Mouse (Mus musculus) kidney, adult 8-10 months (tissue): ENCODE results near the gene Gnptg.
"Not testable (repeated sequence)": the region's sequence is repeated elsewhere in the genome, so short reads cannot be mapped to it uniquely, and the experiment has no call there.

Source experiments
- DNase-seq, 2 experiments: peaks; one replicate each; pipeline ENCODE4 v3.0.0; 2022

The Gnptg gene

GRCm38 (mm10) chr17:25243131-25243780 lies 3.3 kb upstream of the Gnptg start:
- no peak for DNase-seq

GRCm38 (mm10) chr17:25235635-25236034 lies 4.3 kb downstream of the Gnptg start:
- DNase-seq, result no peak

DNA sequence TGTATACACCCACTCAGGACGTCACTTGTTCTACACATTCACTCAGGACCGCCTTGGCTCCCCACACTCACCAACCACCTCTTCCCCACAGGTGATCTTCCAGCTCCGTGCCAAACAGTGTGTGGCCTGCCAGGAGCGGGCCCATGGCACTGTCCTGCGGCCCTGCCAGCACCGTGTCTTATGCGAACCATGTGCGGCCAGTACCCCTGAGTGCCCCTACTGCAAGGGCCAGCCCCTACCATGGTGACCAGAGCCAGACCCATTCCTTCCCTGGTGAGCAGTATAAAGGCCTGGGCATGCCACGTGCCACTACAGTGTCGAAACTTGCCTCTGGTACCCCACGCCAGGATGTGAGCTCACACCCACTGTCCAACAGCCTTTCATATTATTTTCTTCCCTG lies 8.3 kb downstream of the Gnptg start:
- DNase-seq, result not testable (repeated sequence)

DNA sequence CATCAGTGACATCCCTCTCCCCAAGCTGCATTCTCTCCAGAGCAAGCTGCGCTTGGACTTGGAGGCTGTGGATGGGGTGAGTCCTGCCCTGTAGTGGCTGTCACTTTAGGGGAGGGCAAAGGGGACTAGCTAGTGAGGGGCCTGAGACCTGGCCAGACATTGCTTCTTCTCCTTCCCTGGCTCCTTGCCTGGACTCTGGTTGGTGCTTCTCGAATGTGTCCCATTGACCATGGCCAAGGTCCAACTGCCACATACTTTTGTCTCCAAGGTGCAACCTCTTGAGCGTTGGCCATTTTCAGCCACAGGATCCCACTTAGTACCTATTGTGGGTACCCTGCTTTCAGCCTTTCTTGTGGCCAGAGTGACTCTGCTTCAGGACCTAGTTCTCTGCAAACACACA lies 9.2 kb downstream of the Gnptg start:
- peak; percentile 67 to 81 for DNase-seq

GRCm38 (mm10) chr17:25230014-25230655 lies 9.8 kb downstream of the Gnptg start:
- DNase-seq, result peak; percentile 43 to 55

DNA sequence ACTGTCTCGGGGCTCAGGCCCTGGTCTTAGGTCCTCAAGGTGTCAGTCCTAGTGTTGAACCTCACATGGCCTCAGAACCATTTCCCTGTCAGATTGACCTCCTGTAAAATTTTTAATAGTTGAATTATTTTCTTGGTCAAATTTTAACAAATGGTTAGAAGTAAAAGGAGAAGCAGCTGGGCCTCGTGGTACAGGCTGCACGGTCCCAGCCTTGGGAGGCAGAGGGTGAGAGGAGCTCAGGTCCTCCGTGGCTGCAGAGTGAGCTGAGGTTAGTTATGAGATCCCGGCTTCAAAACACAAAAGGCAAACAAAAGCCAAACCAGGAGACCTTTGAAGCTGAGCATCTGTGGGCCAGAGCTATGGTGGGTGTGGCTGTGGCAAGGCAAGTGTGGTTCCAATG lies 11.9 kb downstream of the Gnptg start:
- DNase-seq, result peak; percentile 51 to 73

- DNase-seq, result no peak
Measured at GRCm38 (mm10) chr17:25225659-25226058, 14.3 kb downstream of the Gnptg start.

GRCm38 (mm10) chr17:25224586-25225222 lies 15.2 kb downstream of the Gnptg start:
- DNase-seq, result no peak

GRCm38 (mm10) chr17:25222951-25223601 lies 16.8 kb downstream of the Gnptg start:
- no peak for DNase-seq

DNA sequence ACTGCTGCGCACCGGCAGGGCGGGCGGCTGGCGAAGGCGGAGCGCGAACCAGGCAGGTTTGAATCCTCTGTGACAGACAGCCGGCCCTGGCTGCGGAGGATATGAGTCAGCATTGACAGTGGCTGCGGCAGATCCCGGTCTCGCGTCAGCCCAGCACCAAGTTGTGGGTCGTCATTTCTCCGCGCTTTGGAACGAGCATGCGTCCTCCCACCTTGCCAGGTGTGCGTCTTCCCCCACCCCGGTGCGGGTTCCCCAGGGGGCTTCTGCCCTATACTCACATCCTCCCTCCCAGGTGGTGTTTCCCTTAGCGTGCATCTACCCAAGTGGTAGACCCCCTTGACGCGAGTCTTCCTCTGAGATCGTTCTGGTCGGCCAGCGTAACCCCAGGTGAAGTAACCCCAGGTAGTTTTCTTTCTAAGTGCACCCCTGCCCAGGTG lies 17.4 kb downstream of the Gnptg start:
- DNase-seq, result not testable (repeated sequence)

- DNase-seq, result peak; percentile 64 to 72
Measured at GRCm38 (mm10) chr17:25221821-25222503, 18.0 kb downstream of the Gnptg start.

DNA sequence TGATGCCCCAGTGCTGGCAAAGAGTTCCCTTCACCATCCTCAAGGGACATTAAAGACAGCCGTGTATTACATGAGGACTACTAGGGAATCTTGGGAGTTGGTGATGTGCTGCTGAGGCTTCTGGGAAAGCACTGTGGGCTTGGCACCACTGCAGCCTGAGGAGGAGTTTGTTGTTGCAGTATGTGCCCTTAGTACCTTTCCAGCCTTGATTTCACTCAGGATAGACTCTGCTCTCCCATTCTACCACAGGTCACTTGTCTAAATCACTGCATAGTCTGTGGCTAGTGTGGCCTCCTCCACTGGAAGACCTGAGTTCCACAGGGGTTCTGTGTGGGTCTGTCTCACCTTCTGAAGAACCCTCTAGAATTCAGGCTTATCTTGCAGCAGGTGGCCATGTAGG lies 19.2 kb downstream of the Gnptg start:
- DNase-seq, result peak; percentile 31 to 38

GRCm38 (mm10) chr17:25219492-25220295 lies 20.2 kb downstream of the Gnptg start:
- no peak for DNase-seq

GRCm38 (mm10) chr17:25218967-25219366 lies 21.0 kb downstream of the Gnptg start:
- DNase-seq, result no peak

DNA sequence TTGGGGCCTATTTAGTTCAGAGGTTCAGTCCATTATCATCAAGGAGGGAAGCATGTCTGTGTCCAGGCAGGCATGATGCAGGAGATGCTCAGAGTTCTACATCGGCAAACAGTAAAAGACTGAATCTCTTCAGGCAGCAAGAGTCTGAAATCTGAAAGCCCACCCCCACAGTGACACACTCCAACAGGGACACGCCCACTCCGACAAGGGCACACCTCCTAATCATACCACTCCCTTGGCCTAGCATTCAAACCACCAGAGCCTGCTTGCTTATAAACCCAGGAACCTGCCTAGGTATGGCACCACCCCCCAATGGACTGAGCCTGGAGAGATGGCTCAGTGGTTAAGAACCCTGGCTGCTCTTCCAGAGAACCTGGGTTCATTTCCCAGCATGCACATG lies 24.5 kb downstream of the Gnptg start:
- DNase-seq, result no peak

DNA sequence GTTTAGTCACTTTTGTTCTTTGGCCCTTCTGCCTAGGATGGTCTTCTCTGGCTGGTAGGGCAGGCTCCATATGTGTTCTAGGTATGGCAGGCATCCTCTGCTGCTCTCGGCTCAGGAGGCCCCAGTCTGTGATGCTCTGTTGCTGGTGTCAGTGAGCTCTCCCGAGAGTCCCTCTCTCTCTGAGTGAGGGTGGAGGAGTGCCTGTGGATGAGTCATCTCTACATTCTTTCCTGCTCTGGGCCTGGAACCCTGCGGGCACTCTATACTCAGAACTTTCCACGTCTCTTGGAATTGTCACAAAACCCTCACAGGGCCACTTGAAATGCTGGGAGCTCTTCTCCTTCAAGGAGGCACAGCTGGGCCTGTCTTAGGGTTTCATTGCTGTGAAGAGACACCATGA lies 28.2 kb downstream of the Gnptg start:
- DNase-seq, result no peak

DNA sequence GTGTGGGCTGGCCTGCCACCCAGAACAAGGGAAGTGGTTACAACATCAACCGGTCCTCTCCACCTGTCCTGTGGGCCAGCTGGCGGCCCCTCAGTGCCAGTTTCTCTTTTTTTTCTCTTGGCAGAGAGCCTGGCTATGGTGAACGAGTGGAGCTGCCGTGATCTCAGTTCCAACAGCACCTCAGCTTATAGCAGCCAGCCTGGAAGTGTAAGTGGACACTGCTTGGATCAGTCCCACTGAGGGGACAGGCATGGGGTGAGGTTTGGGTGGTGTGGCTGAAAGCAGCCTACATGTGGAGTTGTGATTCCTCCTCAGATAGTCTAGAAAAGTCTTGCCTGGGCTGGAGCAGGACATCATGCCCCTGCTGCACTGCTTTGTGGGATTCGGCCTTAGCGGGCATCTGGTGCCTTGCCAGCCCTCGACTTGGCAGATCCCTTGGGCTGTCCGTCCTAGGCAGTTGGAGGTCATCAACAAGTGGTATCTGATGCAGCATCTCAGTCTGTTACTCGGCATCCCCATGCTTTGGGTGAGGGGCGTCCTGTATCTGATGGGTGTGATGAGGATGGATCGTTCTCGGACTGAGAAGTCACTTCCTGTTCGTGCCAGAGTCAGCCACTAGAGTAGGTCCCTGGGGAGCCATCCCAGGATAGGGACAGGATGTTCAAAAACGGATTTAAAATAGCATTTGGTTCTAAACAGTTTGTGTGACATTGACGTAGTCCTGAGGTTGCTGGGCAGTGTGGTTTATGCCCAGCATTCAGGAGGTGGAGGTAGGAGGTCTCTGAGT lies 29.1 kb downstream of the Gnptg start:
- DNase-seq, result peak; percentile 55 to 70

GRCm38 (mm10) chr17:25210006-25210405 lies 29.9 kb downstream of the Gnptg start:
- no peak for DNase-seq

GRCm38 (mm10) chr17:25202401-25202800 lies 37.5 kb downstream of the Gnptg start:
- DNase-seq, result no peak

GRCm38 (mm10) chr17:25189091-25189490 lies 50.8 kb downstream of the Gnptg start:
- no peak for DNase-seq
